In genomic region chr11:12038470-12038985, GRCm38 (mm10) we compare ENCODE assay signal across 8 mouse cellular contexts. TPM values are rescaled to one million over a fixed set of nuclear protein-coding genes. Genes with fewer than 3 reads are reported as not detected.
DNase-seq lines count a peak whose midpoint lies in the region; ATAC-seq and TF ChIP-seq lines count a peak whose summit lies in the region.

TSS of gene Grb10 (minus strand) at chr11:12038683.

- no peak for ATAC-seq in lung, postnatal 0 days
- ATAC-seq in embryonic facial prominence, embryonic 14.5 days (ENCODE audit: low read depth) = no peak
- no peak for ATAC-seq in heart, postnatal 0 days (ENCODE audit: insufficient read depth, low read depth)
- ATAC-seq in limb, embryonic 11.5 days (ENCODE audit: insufficient number of reproducible peaks, low FRiP score, low TSS enrichment, low read depth) = no peak
- no peak for ATAC-seq in stomach, embryonic 16.5 days (ENCODE audit: insufficient read depth, low FRiP score)

- H3K4me3 ChIP-seq in lung, postnatal 0 days (ENCODE audit: low read depth, low read length) = peak within 1 kb of the TSS; percentile 67
- peak within 1 kb of the TSS; percentile 62 for H3K4me3 ChIP-seq in embryonic facial prominence, embryonic 14.5 days (ENCODE audit: low read depth, low read length)
- peak within 1 kb of the TSS; percentile 79 for H3K4me3 ChIP-seq in heart, postnatal 0 days (ENCODE audit: low read depth, low read length)
- H3K4me3 ChIP-seq in limb, embryonic 11.5 days (ENCODE audit: low read depth, low read length) = peak within 1 kb of the TSS; percentile 63
- H3K4me3 ChIP-seq in stomach, embryonic 16.5 days (replicated peaks; ENCODE audit: low read length) = peak within 1 kb of the TSS; percentile 60

- TF ChIP-seq CTCF in lung, postnatal 0 days (IDR thresholded peaks at IDR 0.05) = no peak
- no peak for TF ChIP-seq CTCF in heart, postnatal 0 days (IDR thresholded peaks at IDR 0.05; ENCODE audit: low read depth)

- no peaks in the 10 kb centered on the region for H3K36me3 ChIP-seq in lung, postnatal 0 days (ENCODE audit: insufficient read depth, low read length)
- no peaks in the 10 kb centered on the region for H3K36me3 ChIP-seq in embryonic facial prominence, embryonic 14.5 days (ENCODE audit: control insufficient read depth, insufficient read depth, low read length)
- H3K36me3 ChIP-seq in heart, postnatal 0 days (replicated peaks; ENCODE audit: control insufficient read depth, insufficient read depth, low read length) = no peaks in the 10 kb centered on the region
- no peaks in the 10 kb centered on the region for H3K36me3 ChIP-seq in limb, embryonic 11.5 days (ENCODE audit: control insufficient read depth, insufficient read depth, low read length)
- no peaks in the 10 kb centered on the region for H3K36me3 ChIP-seq in stomach, embryonic 16.5 days (ENCODE audit: control insufficient read depth, insufficient read depth, low read length)

- DNase-seq in lung, postnatal 0 days (ENCODE audit: low spot score) = no peak
- DNase-seq in lung, postnatal 25 days (ENCODE audit: low spot score) = no peak
- no peak for DNase-seq in embryonic facial prominence, embryonic 14.5 days (ENCODE audit: low spot score)
- DNase-seq in heart, postnatal 0 days (ENCODE audit: low spot score) = no peak
- DNase-seq in limb, embryonic 11.5 days (ENCODE audit: low spot score) = peak; percentile 43
- no peak for DNase-seq in right cerebral cortex, postnatal 10 days (ENCODE audit: low spot score in 2 of 2)
- DNase-seq in cerebellum, adult 8-10 months = no peak

- H3K27ac ChIP-seq in lung, postnatal 0 days (ENCODE audit: low read length) = peak within 1 kb of the TSS; percentile 89
- peak within 1 kb of the TSS; percentile 95 for H3K27ac ChIP-seq in embryonic facial prominence, embryonic 14.5 days (replicated peaks; ENCODE audit: low read depth, low read length)
- H3K27ac ChIP-seq in heart, postnatal 0 days (ENCODE audit: low read depth) = peak within 1 kb of the TSS; percentile 96
- H3K27ac ChIP-seq in limb, embryonic 11.5 days (replicated peaks; ENCODE audit: low read depth, low read length) = peak within 1 kb of the TSS; percentile 97
- peak within 1 kb of the TSS; percentile 87 for H3K27ac ChIP-seq in stomach, embryonic 16.5 days (ENCODE audit: low read length)

- peak within 1 kb of the TSS; percentile 64 for H3K4me2 ChIP-seq in lung, postnatal 0 days (replicated peaks; ENCODE audit: low read depth, low read length)
- H3K4me2 ChIP-seq in embryonic facial prominence, embryonic 14.5 days (ENCODE audit: low read depth, low read length) = peak within 1 kb of the TSS; percentile 67
- H3K4me2 ChIP-seq in heart, postnatal 0 days (ENCODE audit: low read depth, low read length) = peak within 1 kb of the TSS; percentile 71
- peak within 1 kb of the TSS; percentile 31 for H3K4me2 ChIP-seq in limb, embryonic 11.5 days (ENCODE audit: low read depth, severe bottlenecking)
- peak within 1 kb of the TSS; percentile 54 for H3K4me2 ChIP-seq in stomach, embryonic 16.5 days (ENCODE audit: low read depth, low read length)

- peaks cover 12% of the 10 kb centered on the region for H3K27me3 ChIP-seq in lung, postnatal 0 days (replicated peaks; ENCODE audit: insufficient read depth, low read length)
- H3K27me3 ChIP-seq in embryonic facial prominence, embryonic 14.5 days (replicated peaks; ENCODE audit: control insufficient read depth, insufficient read depth, low read length) = peaks cover 73% of the 10 kb centered on the region
- peaks cover 83% of the 10 kb centered on the region for H3K27me3 ChIP-seq in heart, postnatal 0 days (ENCODE audit: control insufficient read depth, insufficient read depth, low read length)
- peaks cover 51% of the 10 kb centered on the region for H3K27me3 ChIP-seq in limb, embryonic 11.5 days (ENCODE audit: control insufficient read depth, insufficient read depth, low read length)
- H3K27me3 ChIP-seq in stomach, embryonic 16.5 days (ENCODE audit: control insufficient read depth, insufficient read depth, low read length) = peaks cover 44% of the 10 kb centered on the region

- no peaks in the 10 kb centered on the region for H3K4me1 ChIP-seq in lung, postnatal 0 days (ENCODE audit: insufficient read depth, low read depth, low read length)
- H3K4me1 ChIP-seq in embryonic facial prominence, embryonic 14.5 days (ENCODE audit: control insufficient read depth, insufficient read depth, low read length) = no peaks in the 10 kb centered on the region; the same call in 1 of the 2 replicates
- H3K4me1 ChIP-seq in heart, postnatal 0 days (ENCODE audit: control insufficient read depth, insufficient read depth) = no peaks in the 10 kb centered on the region
- no peaks in the 10 kb centered on the region for H3K4me1 ChIP-seq in limb, embryonic 11.5 days (ENCODE audit: control insufficient read depth, insufficient read depth, low read length)
- H3K4me1 ChIP-seq in stomach, embryonic 16.5 days (ENCODE audit: control insufficient read depth, insufficient read depth, low read length) = no peaks in the 10 kb centered on the region

- H3K9me3 ChIP-seq in lung, postnatal 0 days (ENCODE audit: low read length) = no peaks in the 10 kb centered on the region
- H3K9me3 ChIP-seq in embryonic facial prominence, embryonic 14.5 days (ENCODE audit: control insufficient read depth, low read length) = no peaks in the 10 kb centered on the region
- H3K9me3 ChIP-seq in heart, postnatal 0 days (replicated peaks; ENCODE audit: control insufficient read depth, low read length) = no peaks in the 10 kb centered on the region
- H3K9me3 ChIP-seq in limb, embryonic 11.5 days (ENCODE audit: control insufficient read depth, low read length) = no peaks in the 10 kb centered on the region
- no peaks in the 10 kb centered on the region for H3K9me3 ChIP-seq in stomach, embryonic 16.5 days (replicated peaks; ENCODE audit: control insufficient read depth, low read length)

- H3K9ac ChIP-seq in lung, postnatal 0 days (replicated peaks; ENCODE audit: low read depth) = peak within 1 kb of the TSS; percentile 43
- peak within 1 kb of the TSS; percentile 95 for H3K9ac ChIP-seq in embryonic facial prominence, embryonic 14.5 days (ENCODE audit: low read depth, low read length)
- H3K9ac ChIP-seq in heart, postnatal 0 days (replicated peaks; ENCODE audit: low read depth, low read length) = peak within 1 kb of the TSS; percentile 98
- peak within 1 kb of the TSS; percentile 96 for H3K9ac ChIP-seq in limb, embryonic 11.5 days (ENCODE audit: low read length)
- H3K9ac ChIP-seq in stomach, embryonic 16.5 days (ENCODE audit: low read length) = peak within 1 kb of the TSS; percentile 80

- WGBS in lung, postnatal 0 days = 27% methylated on average over 10 of the region's 10 CpGs
- WGBS in embryonic facial prominence, embryonic 14.5 days = 27% methylated on average over 10 of the region's 10 CpGs
- WGBS in heart, postnatal 0 days = 31% methylated on average over 10 of the region's 10 CpGs
- 32% methylated on average over 10 of the region's 10 CpGs for WGBS in limb, embryonic 11.5 days
- 31% methylated on average over 10 of the region's 10 CpGs for WGBS in stomach, embryonic 16.5 days

- no peak for TF ChIP-seq EP300 in lung, postnatal 0 days (IDR thresholded peaks at IDR 0.05)
- TF ChIP-seq EP300 in heart, postnatal 0 days (IDR thresholded peaks at IDR 0.05; ENCODE audit: low read depth) = no peak

RNA-seq across cellular contexts. Expression of gene Grb10, which starts in this region (rescaled TPM):
- polyA plus RNA-seq in lung, postnatal 0 days (2015; fragmentation: Nextera tagmentation; extraction: Ambion mirVana) = 86.9 and 92.2 TPM in 2 replicates
- polyA plus RNA-seq in embryonic facial prominence, embryonic 14.5 days (2014; fragmentation: Nextera tagmentation; extraction: Ambion mirVana) = 250 and 271 TPM in 2 replicates
- 687 and 726 TPM in 2 replicates for total RNA-seq in heart, postnatal 0 days (2014; rRNA removed; ENCODE audit: low replicate concordance)
- 190 and 200 TPM in 2 replicates for polyA plus RNA-seq in heart, postnatal 0 days (2015; fragmentation: Nextera tagmentation; extraction: Ambion mirVana)
- 234 and 283 TPM in 2 replicates for polyA plus RNA-seq in limb, embryonic 11.5 days (2014; fragmentation: Nextera tagmentation; extraction: Ambion mirVana)
- 361 and 397 TPM in 2 replicates for polyA plus RNA-seq in stomach, embryonic 16.5 days (2015; fragmentation: Nextera tagmentation; extraction: Ambion mirVana)

Comparison
In these comparisons a context has a peak if more than half of its experiments do, and no peak if none do; other contexts are left out.
1. H3K9ac ChIP-seq: peak in every context shown above with its lines; median percentile 98 in heart, postnatal 0 days; 96 in limb, embryonic 11.5 days; 95 in embryonic facial prominence, embryonic 14.5 days; 80 in stomach, embryonic 16.5 days; 43 in lung, postnatal 0 days.